Mouse (Mus musculus): ENCODE measurements around the gene Fgd2. TPM values are rescaled to one million over a fixed set of nuclear protein-coding genes. Genes with fewer than 3 reads are reported as not detected.
A peak's percentile ranks its signal among the peaks of the same experiment; 100 is the strongest.

The Fgd2 gene
- polyA plus RNA-seq, 1 experiment from 2014 or later, result 5.9 TPM

DNA sequence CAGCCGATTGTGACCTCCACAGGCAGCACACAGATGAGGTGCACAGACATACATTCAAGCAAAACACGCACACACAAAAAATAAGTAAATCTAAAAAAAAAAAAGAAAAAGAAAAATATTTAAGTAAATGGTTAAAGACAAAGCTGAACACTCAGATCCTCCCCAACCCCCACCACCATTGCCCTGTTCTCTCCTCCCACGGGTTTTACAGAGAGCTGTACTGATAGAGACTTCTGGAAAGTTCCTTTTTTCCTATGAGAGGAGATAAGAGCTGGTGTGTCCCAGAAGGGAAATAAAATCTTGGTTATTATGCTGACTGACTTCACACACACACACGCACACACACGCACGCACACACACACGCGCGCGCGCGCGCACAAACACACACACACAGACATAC is 47.6 kb downstream of the Fgd2 start:
- H3K4me2 ChIP-seq (replicated peaks; ENCODE audit: low read depth), result no peak overlapping the region
- DNase-seq (ENCODE audit: low spot score) (no peak), ATAC-seq (ENCODE audit: low FRiP score, low TSS enrichment) (no peak)
- TF ChIP-seq EP300 (optimal IDR thresholded peaks at IDR 0.05) (no peak), CTCF (IDR thresholded peaks at IDR 0.05; ENCODE audit: low read depth) (no peak)
- no peak overlapping the region for H3K9ac ChIP-seq (ENCODE audit: low read length)
- no peaks in the 10 kb centered on the region for H3K36me3 ChIP-seq (ENCODE audit: control insufficient read depth, insufficient read depth, low read length)
- no peaks in the 10 kb centered on the region for H3K27me3 ChIP-seq (ENCODE audit: control insufficient read depth, insufficient read depth, low read length)
- H3K27ac ChIP-seq (replicated peaks), result no peak overlapping the region
- H3K4me3 ChIP-seq (ENCODE audit: low read depth, low read length), result no peak overlapping the region
- no peaks in the 10 kb centered on the region for H3K9me3 ChIP-seq (ENCODE audit: control insufficient read depth, low read length)
- 94% methylated on average over 13 of the region's 13 CpGs for WGBS
- H3K4me1 ChIP-seq (replicated peaks; ENCODE audit: control insufficient read depth, insufficient read depth), result no peaks in the 10 kb centered on the region

- no peaks in the 10 kb centered on the region for H3K4me1 ChIP-seq (replicated peaks; ENCODE audit: control insufficient read depth, insufficient read depth)
- TF ChIP-seq EP300 (optimal IDR thresholded peaks at IDR 0.05), result no peak
These were observed 49.2 kb downstream of the Fgd2 start for GRCm38 (mm10) chr17:29409800-29410343.

GRCm38 (mm10) chr17:29411821-29412425 is 51.2 kb downstream of the Fgd2 start:
- no peaks in the 10 kb centered on the region for H3K27me3 ChIP-seq (ENCODE audit: control insufficient read depth, insufficient read depth, low read length)
- no peaks in the 10 kb centered on the region for H3K9me3 ChIP-seq (ENCODE audit: control insufficient read depth, low read length)
- no peak overlapping the region for H3K27ac ChIP-seq (replicated peaks)
- H3K36me3 ChIP-seq (ENCODE audit: control insufficient read depth, insufficient read depth, low read length), result no peaks in the 10 kb centered on the region
- H3K4me2 ChIP-seq (replicated peaks; ENCODE audit: low read depth), result no peak overlapping the region
- ATAC-seq (ENCODE audit: low FRiP score, low TSS enrichment), result no peak
- H3K4me1 ChIP-seq (replicated peaks; ENCODE audit: control insufficient read depth, insufficient read depth), result peaks cover 2% of the 10 kb centered on the region; the same call in 1 of the 2 replicates
- H3K4me3 ChIP-seq (ENCODE audit: low read depth, low read length), result no peak overlapping the region
- no peak overlapping the region for H3K9ac ChIP-seq (ENCODE audit: low read length)
- TF ChIP-seq CTCF (IDR thresholded peaks at IDR 0.05; ENCODE audit: low read depth), result no peak
- WGBS, result 46% methylated on average over 8 of the region's 8 CpGs
- no peak for DNase-seq (ENCODE audit: low spot score)

More at GRCm38 (mm10) chr17:29409800-29410343, 49.2 kb downstream of the Fgd2 start:
- H3K4me3 ChIP-seq (ENCODE audit: low read depth, low read length), result no peak overlapping the region
- no peaks in the 10 kb centered on the region for H3K9me3 ChIP-seq (ENCODE audit: control insufficient read depth, low read length)
- 77% methylated on average over 5 of the region's 5 CpGs for WGBS
- no peaks in the 10 kb centered on the region for H3K27me3 ChIP-seq (ENCODE audit: control insufficient read depth, insufficient read depth, low read length)
- no peaks in the 10 kb centered on the region for H3K36me3 ChIP-seq (ENCODE audit: control insufficient read depth, insufficient read depth, low read length)
- no peak overlapping the region for H3K27ac ChIP-seq (replicated peaks)
- no peak overlapping the region for H3K4me2 ChIP-seq (replicated peaks; ENCODE audit: low read depth)
- no peak overlapping the region for H3K9ac ChIP-seq (ENCODE audit: low read length)
- DNase-seq (ENCODE audit: low spot score) (no peak), ATAC-seq (ENCODE audit: low FRiP score, low TSS enrichment) (peak; percentile 21; the same call in 1 of the 2 replicates)

DNA sequence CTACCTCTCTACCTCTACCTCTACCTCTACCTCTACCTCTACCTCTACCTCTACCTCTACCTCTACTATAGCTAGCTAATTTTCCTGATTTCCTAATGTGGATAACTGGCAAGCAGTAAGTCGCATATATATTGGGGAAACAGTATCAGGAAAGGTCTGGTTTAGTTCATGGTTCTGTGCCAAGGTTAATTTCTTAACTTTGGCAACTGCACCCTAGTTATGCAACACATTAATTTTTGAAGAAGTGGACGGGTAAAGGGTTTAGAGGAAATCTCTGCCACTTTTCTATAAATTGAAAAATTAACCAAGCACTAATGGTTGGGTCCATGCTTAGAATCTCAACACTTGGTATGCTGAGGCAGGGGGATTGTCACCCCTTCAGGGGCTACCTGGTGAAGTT is 53.9 kb downstream of the Fgd2 start:
- 72% methylated on average over 2 of the region's 2 CpGs for WGBS
- TF ChIP-seq CTCF (IDR thresholded peaks at IDR 0.05; ENCODE audit: low read depth) (no peak), EP300 (optimal IDR thresholded peaks at IDR 0.05) (no peak)
- Histone ChIP-seq H3K36me3 (ENCODE audit: control insufficient read depth, insufficient read depth, low read length) (no peaks in the 10 kb centered on the region), H3K4me1 (replicated peaks; ENCODE audit: control insufficient read depth, insufficient read depth) (peaks cover 2% of the 10 kb centered on the region; the same call in 1 of the 2 replicates), H3K9me3 (ENCODE audit: control insufficient read depth, low read length) (no peaks in the 10 kb centered on the region), H3K27ac (replicated peaks) (no peak overlapping the region), H3K4me2 (replicated peaks; ENCODE audit: low read depth) (no peak overlapping the region), H3K27me3 (ENCODE audit: control insufficient read depth, insufficient read depth, low read length) (no peaks in the 10 kb centered on the region), H3K9ac (ENCODE audit: low read length) (no peak overlapping the region), H3K4me3 (ENCODE audit: low read depth, low read length) (no peak overlapping the region)
- no peak for ATAC-seq (ENCODE audit: low FRiP score, low TSS enrichment)
- no peak for DNase-seq (ENCODE audit: low spot score)

- Histone ChIP-seq H3K9me3 (ENCODE audit: control insufficient read depth, low read length) (no peaks in the 10 kb centered on the region), H3K4me1 (replicated peaks; ENCODE audit: control insufficient read depth, insufficient read depth) (peaks cover 2% of the 10 kb centered on the region; the same call in 1 of the 2 replicates), H3K36me3 (ENCODE audit: control insufficient read depth, insufficient read depth, low read length) (no peaks in the 10 kb centered on the region), H3K4me2 (replicated peaks; ENCODE audit: low read depth) (peak overlapping the region; percentile 53), H3K9ac (ENCODE audit: low read length) (peak overlapping the region; percentile 54), H3K27me3 (ENCODE audit: control insufficient read depth, insufficient read depth, low read length) (no peaks in the 10 kb centered on the region), H3K4me3 (ENCODE audit: low read depth, low read length) (peak overlapping the region; percentile 13; the same call in 1 of the 2 replicates), H3K27ac (replicated peaks) (peak overlapping the region; percentile 40)
- DNase-seq (ENCODE audit: low spot score) (peak; percentile 56), ATAC-seq (ENCODE audit: low FRiP score, low TSS enrichment) (peak; percentile 61; the same call in 1 of the 2 replicates)
- WGBS, result 14% methylated on average over 31 of the region's 31 CpGs
- TF ChIP-seq CTCF (IDR thresholded peaks at IDR 0.05; ENCODE audit: low read depth) (no peak), EP300 (optimal IDR thresholded peaks at IDR 0.05) (no peak)
These were observed 55.3 kb downstream of the Fgd2 start for GRCm38 (mm10) chr17:29415761-29416662.

Measured in stomach, postnatal 0 days (tissue).